Mouse (Mus musculus) urinary bladder, adult 18-20 months (tissue): ENCODE measurements at regions not wholly inside any gene's neighbourhood (a gene's known extent, or its start where the extent isn't known, plus 50 kb on each side); places are given as distances from the start of the nearest gene placed in this dataset.

Experiments used
- DNase-seq, 2 experiments: peaks; one replicate each; pipeline ENCODE4 v3.0.0; 2022; ENCODE audit warnings: low spot score in 2 of 2, mixed read lengths in 2 of 2

- DNase-seq, result no peak
These were observed 72.1 kb downstream of the Cdc42ep3 start for GRCm38 (mm10) chr17:79282771-79283170.

GRCm38 (mm10) chr17:79273551-79273950 is 81.3 kb downstream of the Cdc42ep3 start:
- DNase-seq, result no peak

GRCm38 (mm10) chr17:79259691-79260090 is 95.2 kb downstream of the Cdc42ep3 start:
- DNase-seq, result no peak

- no peak for DNase-seq
These were observed 107.7 kb downstream of the Cdc42ep3 start for GRCm38 (mm10) chr17:79246962-79247902.

GRCm38 (mm10) chr17:79244121-79244520 is 110.8 kb downstream of the Cdc42ep3 start:
- DNase-seq, result no peak

GRCm38 (mm10) chr17:79243426-79243825 is 111.5 kb downstream of the Cdc42ep3 start:
- DNase-seq, result no peak

GRCm38 (mm10) chr17:79241489-79241888 is 113.4 kb downstream of the Cdc42ep3 start:
- DNase-seq, result no peak

GRCm38 (mm10) chr17:79236244-79236781 is 118.6 kb downstream of the Cdc42ep3 start:
- DNase-seq, result no peak

GRCm38 (mm10) chr17:79230653-79231489 is 124.0 kb downstream of the Cdc42ep3 start:
- no peak for DNase-seq

GRCm38 (mm10) chr17:79206563-79206962 is 148.3 kb downstream of the Cdc42ep3 start:
- DNase-seq, result no peak

- DNase-seq, result no peak
These were observed 148.8 kb downstream of the Cdc42ep3 start for GRCm38 (mm10) chr17:79206111-79206510.

GRCm38 (mm10) chr17:79199814-79200491 is 148.2 kb downstream of the Qpct start:
- no peak for DNase-seq

- DNase-seq, result no peak
These were observed 140.2 kb downstream of the Qpct start for GRCm38 (mm10) chr17:79191871-79192373.

- no peak for DNase-seq
These were observed 136.6 kb downstream of the Qpct start for GRCm38 (mm10) chr17:79188282-79188681.

GRCm38 (mm10) chr17:79180277-79181130 is 128.8 kb downstream of the Qpct start:
- peak; percentile 13 to 57 for DNase-seq

- no peak for DNase-seq
These were observed 125.6 kb downstream of the Qpct start for GRCm38 (mm10) chr17:79177259-79177658.

GRCm38 (mm10) chr17:79176356-79176755 is 124.7 kb downstream of the Qpct start:
- DNase-seq, result no peak

- no peak for DNase-seq
These were observed 123.7 kb downstream of the Qpct start for GRCm38 (mm10) chr17:79175381-79175780.

- no peak for DNase-seq
These were observed 120.6 kb downstream of the Qpct start for GRCm38 (mm10) chr17:79172328-79172727.

- no peak for DNase-seq
These were observed 119.0 kb downstream of the Qpct start for GRCm38 (mm10) chr17:79170690-79171089.
